Mouse (Mus musculus): ENCODE data around the gene Srd5a1. TPM values are rescaled to one million over a fixed set of nuclear protein-coding genes. Genes with fewer than 3 reads are reported as not detected.
"Not testable (repeated sequence)": the region's sequence is repeated elsewhere in the genome, so short reads cannot be mapped to it uniquely, and the experiment has no call there.

Gene Srd5a1
- polyA plus RNA-seq, 1 experiment: 3.4 TPM

DNA sequence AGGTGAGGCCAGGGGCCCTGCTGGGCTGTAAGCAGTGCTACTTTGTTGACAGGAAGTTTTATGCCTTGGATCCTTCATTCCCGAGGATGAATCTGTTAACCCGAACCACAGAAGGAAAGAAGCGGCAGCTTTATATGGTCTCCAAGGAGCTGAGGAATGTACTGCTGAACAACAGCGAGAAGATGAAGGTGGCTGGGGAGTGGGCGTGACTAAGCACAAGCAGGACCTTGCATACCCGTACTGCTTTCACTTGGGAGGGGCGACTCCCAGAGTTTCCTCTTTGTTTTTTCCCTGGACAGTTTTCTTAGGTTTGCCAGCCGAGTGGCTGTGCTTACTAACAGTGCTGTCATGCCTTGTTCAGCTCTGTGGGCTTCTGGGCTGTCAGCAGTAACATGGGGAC is 19.3 kb upstream of the Srd5a1 start:
- H3K4me3 ChIP-seq (replicated peaks; ENCODE audit: extremely low read depth, low read depth, low read length): no peak overlapping the region
- no peak for TF ChIP-seq POLR2A (IDR thresholded peaks at IDR 0.05; ENCODE audit: borderline replicate concordance, extremely low read depth, low read depth, low read length)
- WGBS: 81% methylated on average over 8 of the region's 8 CpGs
- DNase-seq: no peak
- H3K4me1 ChIP-seq (ENCODE audit: control insufficient read depth, insufficient read depth, low read length): no peaks in the 10 kb centered on the region

DNA sequence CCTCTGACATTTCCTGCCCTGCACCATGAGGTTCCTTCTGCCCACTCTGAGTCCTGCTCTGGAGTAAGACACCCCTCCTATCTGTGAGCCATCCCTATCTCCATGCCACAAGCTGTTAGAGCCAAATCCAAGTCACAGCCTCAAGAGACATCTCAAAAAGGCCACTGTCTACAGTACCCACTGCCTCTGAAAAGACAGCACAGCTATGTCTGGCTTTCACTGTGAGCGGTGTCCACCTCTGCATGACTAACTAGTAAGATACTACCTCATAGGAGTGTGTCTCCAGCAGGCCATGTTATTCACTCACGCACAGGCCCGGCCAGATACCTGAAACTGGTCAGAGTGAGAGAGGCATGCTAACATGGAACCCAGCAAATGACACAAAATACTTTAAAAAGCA is 16.7 kb upstream of the Srd5a1 start:
- Histone ChIP-seq H3K4me3 (replicated peaks; ENCODE audit: extremely low read depth, low read depth, low read length) (no peak overlapping the region), H3K4me1 (ENCODE audit: control insufficient read depth, insufficient read depth, low read length) (no peaks in the 10 kb centered on the region)
- TF ChIP-seq CTCF (IDR thresholded peaks at IDR 0.05; ENCODE audit: insufficient read depth, low read length): no peak
- TF ChIP-seq POLR2A (IDR thresholded peaks at IDR 0.05; ENCODE audit: borderline replicate concordance, extremely low read depth, low read depth, low read length): no peak
- no peak for DNase-seq
- 97% methylated on average over 3 of the region's 3 CpGs for WGBS

DNA sequence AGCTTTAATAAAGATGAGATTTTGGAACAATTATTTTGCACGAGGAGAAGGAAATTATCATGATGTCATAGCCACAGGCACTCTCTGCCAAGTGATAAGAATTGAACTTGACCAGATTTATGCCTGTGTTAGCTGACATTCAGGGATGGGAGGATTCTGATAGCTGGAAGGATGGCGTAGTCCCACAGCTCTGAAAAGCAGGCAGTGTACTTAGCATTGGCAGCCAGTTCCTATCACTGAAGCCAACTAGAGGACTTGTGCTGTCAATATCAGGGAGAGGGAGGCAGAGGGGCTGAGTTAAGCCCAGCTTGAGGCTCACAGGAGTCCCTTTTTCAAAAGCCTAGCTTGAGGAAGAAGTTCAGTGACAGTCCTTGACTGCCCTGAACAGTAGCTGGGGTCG is 13.3 kb upstream of the Srd5a1 start:
- no peak for TF ChIP-seq POLR2A (IDR thresholded peaks at IDR 0.05; ENCODE audit: borderline replicate concordance, extremely low read depth, low read depth, low read length)
- no peak for TF ChIP-seq CTCF (IDR thresholded peaks at IDR 0.05; ENCODE audit: insufficient read depth, low read length)
- H3K4me1 ChIP-seq (ENCODE audit: control insufficient read depth, insufficient read depth, low read length): no peaks in the 10 kb centered on the region
- 82% methylated on average over 3 of the region's 3 CpGs for WGBS
- DNase-seq: no peak
- H3K4me3 ChIP-seq (replicated peaks; ENCODE audit: extremely low read depth, low read depth, low read length): no peak overlapping the region

- Histone ChIP-seq H3K4me1 (ENCODE audit: control insufficient read depth, insufficient read depth, low read length) (no peaks in the 10 kb centered on the region), H3K4me3 (replicated peaks; ENCODE audit: extremely low read depth, low read depth, low read length) (no peak overlapping the region)
- TF ChIP-seq POLR2A (IDR thresholded peaks at IDR 0.05; ENCODE audit: borderline replicate concordance, extremely low read depth, low read depth, low read length) (no peak), CTCF (IDR thresholded peaks at IDR 0.05; ENCODE audit: insufficient read depth, low read length) (no peak)
- no peak for DNase-seq
- 77% methylated on average over 5 of the region's 5 CpGs for WGBS
Measured at GRCm38 (mm10) chr13:69623843-69624242, 12.6 kb upstream of the Srd5a1 start.

DNA sequence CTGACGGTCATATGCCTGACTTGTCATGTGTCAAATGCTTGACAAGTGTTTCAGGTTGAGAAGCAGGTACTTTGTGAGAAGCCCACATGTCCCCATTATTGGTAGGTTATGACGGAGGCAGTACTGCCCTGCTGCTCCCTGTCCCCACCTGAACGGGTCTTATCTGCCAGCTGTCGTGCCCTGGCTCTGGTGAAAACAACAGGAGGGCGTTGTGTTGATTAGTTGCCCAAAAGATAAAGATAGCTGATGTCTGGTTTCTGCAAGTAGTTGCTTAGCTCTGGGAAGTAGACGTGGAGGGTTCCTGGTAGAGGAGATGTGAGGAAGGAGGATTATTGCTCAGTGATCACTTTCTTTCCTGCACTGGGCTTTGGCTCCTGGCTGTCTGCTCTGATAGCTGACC is 5.5 kb upstream of the Srd5a1 start:
- 76% methylated on average over 6 of the region's 6 CpGs for WGBS
- DNase-seq: no peak
- TF ChIP-seq CTCF (IDR thresholded peaks at IDR 0.05; ENCODE audit: insufficient read depth, low read length): no peak
- no peak for TF ChIP-seq POLR2A (IDR thresholded peaks at IDR 0.05; ENCODE audit: borderline replicate concordance, extremely low read depth, low read depth, low read length)

GRCm38 (mm10) chr13:69612175-69612544 is 918 bp upstream of the Srd5a1 start:
- H3K4me3 ChIP-seq (replicated peaks; ENCODE audit: extremely low read depth, low read depth, low read length): peak overlapping the region; percentile 85
- WGBS: 0% methylated on average over 24 of the region's 24 CpGs
- no peak for TF ChIP-seq POLR2A (IDR thresholded peaks at IDR 0.05; ENCODE audit: borderline replicate concordance, extremely low read depth, low read depth, low read length)
- TF ChIP-seq CTCF (IDR thresholded peaks at IDR 0.05; ENCODE audit: insufficient read depth, low read length): no peak
- peaks cover 3% of the 10 kb centered on the region for H3K4me1 ChIP-seq (ENCODE audit: control insufficient read depth, insufficient read depth, low read length)
- no peak for DNase-seq

More for the DNA sequence above, 5.5 kb upstream of the Srd5a1 start:
- H3K4me1 ChIP-seq (ENCODE audit: control insufficient read depth, insufficient read depth, low read length): peaks cover 3% of the 10 kb centered on the region
- H3K4me3 ChIP-seq (replicated peaks; ENCODE audit: extremely low read depth, low read depth, low read length): no peak overlapping the region

- TF ChIP-seq POLR2A (IDR thresholded peaks at IDR 0.05; ENCODE audit: borderline replicate concordance, extremely low read depth, low read depth, low read length) (no peak), CTCF (IDR thresholded peaks at IDR 0.05; ENCODE audit: insufficient read depth, low read length) (no peak)
- WGBS: under 1% methylated on average over 40 of the region's 40 CpGs
Measured at GRCm38 (mm10) chr13:69610751-69611397, 368 bp downstream of the Srd5a1 start.

DNA sequence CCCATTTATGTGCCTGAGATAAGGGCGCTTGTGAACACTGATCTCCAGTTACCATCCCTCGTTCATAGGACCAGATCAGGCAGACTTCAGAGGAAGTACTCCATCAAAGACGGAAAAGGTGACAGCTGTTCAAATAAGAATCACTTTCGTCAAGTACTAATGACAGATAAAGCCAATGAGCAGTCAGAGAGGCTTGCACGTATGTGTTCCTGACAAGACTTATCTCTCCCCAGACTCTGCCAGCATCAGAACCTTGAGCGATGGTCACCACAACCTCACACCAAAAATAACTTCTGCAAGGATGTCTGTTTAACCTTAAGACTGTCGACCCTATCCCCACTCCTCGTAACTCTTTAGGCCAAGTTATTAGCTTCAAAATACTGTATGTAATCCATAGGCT is 2.5 kb downstream of the Srd5a1 start:
- no peak overlapping the region for H3K4me3 ChIP-seq (replicated peaks; ENCODE audit: extremely low read depth, low read depth, low read length)
- WGBS: 63% methylated on average over 8 of the region's 8 CpGs

More at GRCm38 (mm10) chr13:69610751-69611397, 368 bp downstream of the Srd5a1 start:
- Histone ChIP-seq H3K4me3 (replicated peaks; ENCODE audit: extremely low read depth, low read depth, low read length) (peak overlapping the region; percentile 66), H3K4me1 (ENCODE audit: control insufficient read depth, insufficient read depth, low read length) (peaks cover 3% of the 10 kb centered on the region)
- no peak for DNase-seq

DNA sequence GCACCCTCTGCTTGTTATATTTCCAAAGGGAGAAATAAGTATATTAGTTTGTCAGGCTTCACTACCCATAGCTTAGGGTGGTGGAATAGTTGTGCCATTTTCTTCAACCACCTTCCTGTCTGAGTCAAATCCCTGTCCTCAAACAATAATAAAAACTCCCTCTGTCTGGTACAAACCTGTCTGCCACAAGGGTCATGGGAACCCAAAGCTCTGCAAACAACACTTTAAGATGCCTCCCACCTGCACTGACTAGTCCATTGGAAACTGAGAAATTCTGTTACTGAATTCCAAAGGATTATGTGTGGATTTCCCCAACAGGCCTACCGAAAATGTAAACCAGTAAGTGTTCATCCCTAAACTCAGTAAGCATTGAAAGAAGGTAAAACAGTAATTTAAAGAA is 6.6 kb downstream of the Srd5a1 start:
- Histone ChIP-seq H3K4me1 (ENCODE audit: control insufficient read depth, insufficient read depth, low read length) (no peaks in the 10 kb centered on the region), H3K4me3 (replicated peaks; ENCODE audit: extremely low read depth, low read depth, low read length) (no peak overlapping the region)
- WGBS: 81% methylated on average over 1 of the region's 1 CpGs
- DNase-seq: no peak
- TF ChIP-seq POLR2A (IDR thresholded peaks at IDR 0.05; ENCODE audit: borderline replicate concordance, extremely low read depth, low read depth, low read length): no peak
- TF ChIP-seq CTCF (IDR thresholded peaks at IDR 0.05; ENCODE audit: insufficient read depth, low read length): no peak

More for the DNA sequence above, 2.5 kb downstream of the Srd5a1 start:
- H3K4me1 ChIP-seq (ENCODE audit: control insufficient read depth, insufficient read depth, low read length): peaks cover 3% of the 10 kb centered on the region
- no peak for DNase-seq
- no peak for TF ChIP-seq CTCF (IDR thresholded peaks at IDR 0.05; ENCODE audit: insufficient read depth, low read length)
- TF ChIP-seq POLR2A (IDR thresholded peaks at IDR 0.05; ENCODE audit: borderline replicate concordance, extremely low read depth, low read depth, low read length): no peak

DNA sequence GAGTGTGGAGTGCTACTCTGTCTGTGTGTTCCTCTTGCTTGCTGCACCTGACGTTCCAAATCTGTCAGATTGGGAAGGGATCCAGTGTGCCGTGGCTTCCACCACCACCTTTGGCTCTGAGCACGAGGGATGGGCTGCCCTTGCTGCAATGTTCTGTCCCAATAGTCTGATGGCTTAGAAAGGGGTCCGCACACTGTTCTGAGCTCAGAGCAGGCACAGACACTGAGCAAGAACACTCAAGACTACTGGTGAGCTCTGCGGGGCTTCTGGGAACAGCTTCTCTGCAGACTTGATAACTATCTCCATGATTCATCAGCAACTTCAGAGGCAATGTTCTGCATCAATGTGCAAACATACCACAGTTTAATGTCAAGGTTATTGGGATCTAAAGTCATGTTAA is 9.9 kb downstream of the Srd5a1 start:
- no peaks in the 10 kb centered on the region for H3K4me1 ChIP-seq (ENCODE audit: control insufficient read depth, insufficient read depth, low read length)
- WGBS: 82% methylated on average over 5 of the region's 5 CpGs
- TF ChIP-seq POLR2A (IDR thresholded peaks at IDR 0.05; ENCODE audit: borderline replicate concordance, extremely low read depth, low read depth, low read length) (no peak), CTCF (IDR thresholded peaks at IDR 0.05; ENCODE audit: insufficient read depth, low read length) (no peak)
- DNase-seq: no peak
- no peak overlapping the region for H3K4me3 ChIP-seq (replicated peaks; ENCODE audit: extremely low read depth, low read depth, low read length)

GRCm38 (mm10) chr13:69600863-69601262 is 10.4 kb downstream of the Srd5a1 start:
- H3K4me1 ChIP-seq (ENCODE audit: control insufficient read depth, insufficient read depth, low read length); H3K4me3 ChIP-seq (replicated peaks; ENCODE audit: extremely low read depth, low read depth, low read length); DNase-seq: not testable (repeated sequence)
- 85% methylated on average over 5 of the region's 5 CpGs for WGBS

All from lung, adult 2 months (tissue).